Mouse (Mus musculus): ENCODE data around the gene Rgs16. TPM values are rescaled to one million over a fixed set of nuclear protein-coding genes. Genes with fewer than 3 reads are reported as not detected.

Gene Rgs16
- 5.5 and 6.4 TPM in 2 replicates for total RNA-seq (2021)
- long read RNA-seq, transcript Rgs16-201 (5 exons, 2,339 nt): major isoform, 11 of 13 reads
- long read RNA-seq, partial matches to known transcripts: 0 of 13 reads
- long read RNA-seq, other reads (novel, unspliced or antisense): 2 of 13 reads

GRCm38 (mm10) chr1:153740145-153740544 is at the start of gene Rgs16:
TSS of gene Rgs16 (plus strand) at chr1:153740349.
- peak; percentile 91 for DNase-seq

- no peak for DNase-seq
These were observed 47.6 kb upstream of the Rgs16 start for GRCm38 (mm10) chr1:153692526-153692925.

- no peak for DNase-seq
These were observed 45.6 kb upstream of the Rgs16 start for GRCm38 (mm10) chr1:153694372-153695120.

GRCm38 (mm10) chr1:153695398-153695797 is 44.8 kb upstream of the Rgs16 start:
- no peak for DNase-seq

GRCm38 (mm10) chr1:153696093-153696492 is 44.1 kb upstream of the Rgs16 start:
- no peak for DNase-seq

- no peak for DNase-seq
These were observed 43.6 kb upstream of the Rgs16 start for GRCm38 (mm10) chr1:153696541-153696940.

GRCm38 (mm10) chr1:153697581-153698251 is 42.4 kb upstream of the Rgs16 start:
- no peak for DNase-seq

- DNase-seq: no peak
These were observed 41.7 kb upstream of the Rgs16 start for GRCm38 (mm10) chr1:153698311-153699084.

GRCm38 (mm10) chr1:153700448-153701063 is 39.6 kb upstream of the Rgs16 start:
- no peak for DNase-seq

GRCm38 (mm10) chr1:153701461-153701860 is 38.7 kb upstream of the Rgs16 start:
- DNase-seq: no peak

GRCm38 (mm10) chr1:153702166-153702852 is 37.8 kb upstream of the Rgs16 start:
- no peak for DNase-seq

- peak; percentile 10 for DNase-seq
These were observed 37.2 kb upstream of the Rgs16 start for GRCm38 (mm10) chr1:153702853-153703410.

GRCm38 (mm10) chr1:153703445-153703991 is 36.6 kb upstream of the Rgs16 start:
- DNase-seq: peak; percentile 32

- no peak for DNase-seq
These were observed 36.0 kb upstream of the Rgs16 start for GRCm38 (mm10) chr1:153704174-153704573.

GRCm38 (mm10) chr1:153704996-153705395 is 35.2 kb upstream of the Rgs16 start:
- DNase-seq: no peak

GRCm38 (mm10) chr1:153708626-153709025 is 31.5 kb upstream of the Rgs16 start:
- DNase-seq: no peak

GRCm38 (mm10) chr1:153709451-153709850 is 30.7 kb upstream of the Rgs16 start:
- DNase-seq: no peak

GRCm38 (mm10) chr1:153711544-153712262 is 28.4 kb upstream of the Rgs16 start:
- DNase-seq: no peak

- DNase-seq: no peak
These were observed 27.5 kb upstream of the Rgs16 start for GRCm38 (mm10) chr1:153712633-153713032.

GRCm38 (mm10) chr1:153717990-153718389 is 22.2 kb upstream of the Rgs16 start:
- no peak for DNase-seq

Measured in adrenal gland, postnatal 25 days (tissue).